Mouse (Mus musculus) C2C12 (cell line): Measurements from ENCODE around the gene H2-Oa.

Source experiments
- CTCF ChIP-seq: IDR thresholded peaks from one replicate; pipeline ENCODE4 v1.5.1; 2011; ENCODE audit not compliant: control insufficient read depth, insufficient read depth, insufficient read length
- MYOD1 ChIP-seq: IDR thresholded peaks from one replicate; pipeline ENCODE4 v1.6.1; 2011; ENCODE audit warnings: low read depth; ENCODE audit not compliant: control insufficient read depth, insufficient read length
- USF1 ChIP-seq: IDR thresholded peaks from one replicate; pipeline ENCODE4 v1.6.1; 2011; ENCODE audit warnings: low read depth, mild to moderate bottlenecking, control low read depth, moderate library complexity

DNA sequence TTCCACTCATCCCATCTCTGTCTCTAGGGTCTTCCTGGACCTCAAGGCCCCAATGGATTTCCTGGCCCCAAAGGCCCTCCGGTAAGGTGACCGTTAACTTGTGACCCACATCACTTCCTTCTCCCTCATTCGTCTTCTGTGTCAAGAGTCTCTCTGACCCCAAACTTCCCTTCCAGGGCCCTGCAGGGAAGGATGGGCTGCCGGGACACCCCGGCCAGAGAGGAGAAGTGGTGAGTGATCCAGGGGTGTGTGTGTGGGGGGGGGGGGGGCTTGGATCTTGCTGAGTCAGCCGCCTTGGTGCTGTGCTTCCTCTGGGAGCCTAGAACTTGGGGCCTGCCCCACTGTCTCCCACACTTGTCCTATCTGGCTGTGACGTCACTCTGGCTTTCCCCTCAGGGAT lies 34.9 kb upstream of the H2-Oa start:
- TF ChIP-seq CTCF = no peak
- no peak for TF ChIP-seq USF1
- no peak for TF ChIP-seq MYOD1
